Mouse (Mus musculus) midbrain, embryonic 11.5 days (tissue): ENCODE measurements around the gene Cep131. TPM values are rescaled to one million over a fixed set of nuclear protein-coding genes. Genes with fewer than 3 reads are reported as not detected.

Source experiments
- ATAC-seq: fragments of 200-750 bp; cut with Nextera tagmentation; 2 replicates; pipeline ENCODE4 v1.8.0; 2017; ENCODE audit warnings: moderate TSS enrichment, moderate library complexity; ENCODE audit not compliant: low FRiP score
- DNase-seq: peaks from one replicate; pipeline ENCODE4 v3.0.0; 2015; ENCODE audit warnings: low spot score; ENCODE audit errors: missing footprints
- H3K27ac ChIP-seq: fragments of 300-500 bp; sonication (generic); 2 replicates; pipeline ENCODE4 v1.5.1; 2014; ENCODE audit warnings: low read depth, low read length
- H3K27me3 ChIP-seq: fragments of 300-500 bp; sonication (generic); 2 replicates; pipeline ENCODE4 v1.6.1; 2014; ENCODE audit warnings: mild to moderate bottlenecking, low read length, moderate library complexity, mixed read lengths; ENCODE audit not compliant: control insufficient read depth, insufficient read depth
- H3K36me3 ChIP-seq: fragments of 300-500 bp; sonication (generic); 2 replicates; pipeline ENCODE4 v1.6.1; 2014; ENCODE audit warnings: mild to moderate bottlenecking, low read length, moderate library complexity, mixed read lengths; ENCODE audit not compliant: control insufficient read depth, insufficient read depth
- H3K4me1 ChIP-seq: fragments of 300-500 bp; sonication (generic); 2 replicates; pipeline ENCODE4 v1.6.1; 2014; ENCODE audit warnings: low read length; ENCODE audit not compliant: control insufficient read depth, insufficient read depth
- H3K4me2 ChIP-seq: fragments of 300-500 bp; sonication (generic); 2 replicates; pipeline ENCODE4 v1.6.1; 2014; ENCODE audit warnings: mild to moderate bottlenecking, moderate library complexity
- H3K4me3 ChIP-seq: fragments of 300-500 bp; sonication (generic); 2 replicates; pipeline ENCODE4 v1.5.1; 2014; ENCODE audit warnings: low read depth, low read length
- H3K9ac ChIP-seq: fragments of 300-500 bp; sonication (generic); 2 replicates; pipeline ENCODE4 v1.6.1; 2014; ENCODE audit warnings: low read length
- H3K9me3 ChIP-seq: fragments of 300-500 bp; sonication (generic); 2 replicates; pipeline ENCODE4 v1.6.1; 2016; ENCODE audit warnings: low read length; ENCODE audit not compliant: control insufficient read depth
- WGBS: fragments of 180-500 bp; shearing (Covaris S2); extraction: QIAGEN DNeasy Blood & Tissue Kit; methylation state at CpG from one replicate; pipeline ENCODE4 v1.1.7; 2014; 5-methylcytosine and 5-hydroxymethylcytosine counted together
- polyA plus RNA-seq: library from polyadenylated mRNA; unstranded; fragments of >200 nt; fragmentation: Nextera tagmentation; extraction: Ambion mirVana; gene quantifications from 2 replicates; pipeline ENCODE4 v1.2.1, GENCODE M21; 2014

Cep131 gene
- 24.9 and 28.9 TPM in 2 replicates for polyA plus RNA-seq

GRCm38 (mm10) chr11:120086702-120087152 is at the start of gene Cep131:
Gene Cep131, minus strand, starts transcription at chr11:120086827.
- ATAC-seq (peak; percentile 98), DNase-seq (peak; percentile 99)
- Histone ChIP-seq H3K9ac (peak within 1 kb of the TSS; percentile 97), H3K4me1 (peaks cover 11% of the 10 kb centered on the region), H3K4me2 (peak within 1 kb of the TSS; percentile 86), H3K27me3 (no peaks in the 10 kb centered on the region), H3K36me3 (peaks cover 6% of the 10 kb centered on the region; the same call in 1 of the 2 replicates), H3K4me3 (peak within 1 kb of the TSS; percentile 97), H3K9me3 (no peaks in the 10 kb centered on the region), H3K27ac (peak within 1 kb of the TSS; percentile 70; the same call in 1 of the 2 replicates)
- WGBS, result under 1% methylated on average over 42 of the region's 42 CpGs

DNA sequence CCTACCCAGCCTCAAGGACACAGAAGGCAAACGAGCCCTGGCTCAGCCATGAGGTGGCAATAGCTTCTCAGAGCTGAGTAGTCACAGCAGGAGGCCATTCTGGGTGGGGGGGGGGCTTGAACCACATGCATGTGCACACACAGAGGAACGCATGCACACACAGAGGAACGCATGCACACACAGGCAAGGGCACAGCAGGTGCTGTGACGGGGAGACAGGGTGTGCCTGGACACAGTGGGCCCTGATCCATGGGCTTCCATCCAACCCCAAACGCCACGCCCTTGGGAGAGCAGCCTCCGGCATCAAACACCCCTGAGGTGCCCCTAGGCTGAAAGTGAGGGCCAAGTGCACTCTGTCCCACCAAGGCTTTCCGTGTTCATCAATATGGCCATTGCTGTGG is 49.6 kb upstream of the Cep131 start:
- Histone ChIP-seq H3K36me3 (no peaks in the 10 kb centered on the region), H3K4me3 (no peak overlapping the region)
- no peak for ATAC-seq

GRCm38 (mm10) chr11:120134847-120135530 is 48.4 kb upstream of the Cep131 start:
- no peaks in the 10 kb centered on the region for H3K9me3 ChIP-seq
- WGBS, result 96% methylated on average over 9 of the region's 9 CpGs
- H3K27ac ChIP-seq, result no peak overlapping the region
- peaks cover 4% of the 10 kb centered on the region; the same call in 1 of the 2 replicates for H3K4me1 ChIP-seq
- ATAC-seq (no peak), DNase-seq (no peak)
- H3K4me2 ChIP-seq, result no peak overlapping the region
- H3K36me3 ChIP-seq, result 0 out of 2 replicates have a peak, but pooled peaks cover 2% of the 10 kb centered on the region
- H3K27me3 ChIP-seq, result no peaks in the 10 kb centered on the region
- no peak overlapping the region for H3K9ac ChIP-seq
- H3K4me3 ChIP-seq, result no peak overlapping the region

More for the DNA sequence above, 49.6 kb upstream of the Cep131 start:
- 87% methylated on average over 8 of the region's 8 CpGs for WGBS
- no peaks in the 10 kb centered on the region for H3K27me3 ChIP-seq
- H3K4me1 ChIP-seq, result peaks cover 4% of the 10 kb centered on the region; the same call in 1 of the 2 replicates
- DNase-seq, result no peak
- H3K9ac ChIP-seq, result no peak overlapping the region
- no peak overlapping the region for H3K27ac ChIP-seq
- no peaks in the 10 kb centered on the region for H3K9me3 ChIP-seq
- no peak overlapping the region for H3K4me2 ChIP-seq

DNA sequence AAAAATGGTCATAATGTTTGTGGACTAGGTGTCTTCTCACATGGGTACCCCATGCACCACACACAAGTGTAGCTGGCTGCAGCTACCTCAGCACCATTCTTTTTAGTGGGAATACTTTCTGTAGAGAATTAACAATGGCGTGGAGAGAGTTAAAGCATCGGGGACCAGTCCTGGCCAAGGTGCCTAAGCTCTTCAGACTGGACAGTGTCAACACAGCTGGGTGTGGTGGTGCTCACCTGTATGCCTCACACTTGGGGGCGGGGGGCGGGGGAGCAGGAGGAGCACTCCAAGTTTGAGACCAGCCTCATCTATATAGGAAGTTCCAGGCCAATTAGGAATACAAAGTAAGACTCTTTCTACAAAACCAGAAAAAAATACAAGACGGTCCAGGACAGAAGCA is 47.5 kb upstream of the Cep131 start:
- H3K4me1 ChIP-seq, result peaks cover 4% of the 10 kb centered on the region; the same call in 1 of the 2 replicates
- no peaks in the 10 kb centered on the region for H3K27me3 ChIP-seq
- H3K9ac ChIP-seq, result no peak overlapping the region
- no peak overlapping the region for H3K27ac ChIP-seq
- no peak overlapping the region for H3K4me2 ChIP-seq
- ATAC-seq (no peak), DNase-seq (no peak)
- no peaks in the 10 kb centered on the region for H3K9me3 ChIP-seq
- H3K4me3 ChIP-seq, result no peak overlapping the region
- 93% methylated on average over 5 of the region's 5 CpGs for WGBS
- H3K36me3 ChIP-seq, result 0 out of 2 replicates have a peak, but pooled peaks cover 2% of the 10 kb centered on the region

DNA sequence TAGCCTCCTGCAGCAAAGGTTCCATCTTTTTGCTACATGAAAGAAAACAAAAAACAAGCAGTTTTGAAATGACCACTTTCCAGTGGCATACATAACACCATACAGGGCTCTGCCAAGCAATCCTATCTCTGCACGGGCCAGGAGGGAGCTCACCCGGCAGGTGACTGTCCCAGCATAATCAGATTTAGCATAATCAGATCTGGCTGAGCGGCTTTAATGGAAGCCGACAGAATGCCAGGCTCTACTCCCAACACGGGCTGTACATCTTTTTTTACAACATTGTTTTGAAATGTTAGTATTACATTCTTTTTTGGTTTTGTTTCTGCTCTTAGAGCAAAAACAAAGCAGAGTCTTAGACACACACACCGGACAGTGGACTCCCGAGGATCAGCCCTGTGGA is 42.7 kb upstream of the Cep131 start:
- peaks cover 8% of the 10 kb centered on the region; the same call in 1 of the 2 replicates for H3K36me3 ChIP-seq
- H3K27ac ChIP-seq, result no peak overlapping the region
- no peak overlapping the region for H3K4me2 ChIP-seq
- 68% methylated on average over 7 of the region's 7 CpGs for WGBS
- H3K9me3 ChIP-seq, result no peaks in the 10 kb centered on the region
- no peak overlapping the region for H3K4me3 ChIP-seq
- no peak for DNase-seq
- H3K27me3 ChIP-seq, result no peaks in the 10 kb centered on the region
- ATAC-seq, result no peak
- no peaks in the 10 kb centered on the region for H3K4me1 ChIP-seq
- no peak overlapping the region for H3K9ac ChIP-seq

GRCm38 (mm10) chr11:120126845-120127244 is 40.2 kb upstream of the Cep131 start:
- H3K36me3 ChIP-seq, result peaks cover 8% of the 10 kb centered on the region; the same call in 1 of the 2 replicates
- H3K4me2 ChIP-seq, result no peak overlapping the region
- no peak overlapping the region for H3K4me3 ChIP-seq
- H3K4me1 ChIP-seq, result no peaks in the 10 kb centered on the region
- H3K27ac ChIP-seq, result no peak overlapping the region
- 83% methylated on average over 2 of the region's 2 CpGs for WGBS
- ATAC-seq (no peak), DNase-seq (no peak)
- H3K27me3 ChIP-seq, result no peaks in the 10 kb centered on the region
- no peaks in the 10 kb centered on the region for H3K9me3 ChIP-seq
- H3K9ac ChIP-seq, result no peak overlapping the region

GRCm38 (mm10) chr11:120122126-120122525 is 35.5 kb upstream of the Cep131 start:
- no peaks in the 10 kb centered on the region for H3K4me1 ChIP-seq
- no peak overlapping the region for H3K9ac ChIP-seq
- H3K9me3 ChIP-seq, result no peaks in the 10 kb centered on the region
- DNase-seq (no peak), ATAC-seq (no peak)
- H3K27ac ChIP-seq, result no peak overlapping the region
- 93% methylated on average over 12 of the region's 12 CpGs for whole genome bisulfite sequencing
- H3K36me3 ChIP-seq, result no peaks in the 10 kb centered on the region
- H3K4me3 ChIP-seq, result no peak overlapping the region
- H3K4me2 ChIP-seq, result no peak overlapping the region
- H3K27me3 ChIP-seq, result no peaks in the 10 kb centered on the region

GRCm38 (mm10) chr11:120120642-120121420 is 34.2 kb upstream of the Cep131 start:
- Histone ChIP-seq H3K4me2 (no peak overlapping the region), H3K4me1 (no peaks in the 10 kb centered on the region), H3K4me3 (no peak overlapping the region), H3K9me3 (no peaks in the 10 kb centered on the region), H3K36me3 (no peaks in the 10 kb centered on the region), H3K27me3 (no peaks in the 10 kb centered on the region), H3K9ac (no peak overlapping the region), H3K27ac (no peak overlapping the region)
- no peak for ATAC-seq
- DNase-seq, result peak; percentile 93
- 83% methylated on average over 17 of the region's 17 CpGs for WGBS
